Mouse (Mus musculus) midbrain, postnatal 0 days (tissue): ENCODE results near the gene Inpp5f. TPM values are rescaled to one million over a fixed set of nuclear protein-coding genes. Genes with fewer than 3 reads are reported as not detected.

ENCODE experiments used
- ATAC-seq: fragments of 200-750 bp; cut with Nextera tagmentation; 2 replicates; pipeline ENCODE4 v1.8.0; 2017; ENCODE audit warnings: moderate number of reproducible peaks, mild to moderate bottlenecking, moderate TSS enrichment, moderate library complexity; ENCODE audit not compliant: low FRiP score
- DNase-seq: peaks from one replicate; pipeline ENCODE4 v3.0.0-alpha.2; 2015; ENCODE audit warnings: low spot score
- H3K27ac ChIP-seq: fragments of 300-500 bp; sonication (generic); 2 replicates; pipeline ENCODE4 v1.5.1; 2014; ENCODE audit warnings: low read depth, mild to moderate bottlenecking, low read length, mixed read lengths
- H3K27me3 ChIP-seq: fragments of 300-500 bp; sonication (generic); 2 replicates; pipeline ENCODE4 v1.6.1; 2014; ENCODE audit warnings: low read length, control low read depth, mixed read lengths; ENCODE audit not compliant: insufficient read depth
- H3K36me3 ChIP-seq: fragments of 300-500 bp; sonication (generic); 2 replicates; pipeline ENCODE4 v1.6.1; 2014; ENCODE audit warnings: low read length, control low read depth, mixed read lengths; ENCODE audit not compliant: insufficient read depth
- H3K4me1 ChIP-seq: fragments of 300-500 bp; sonication (generic); 2 replicates; pipeline ENCODE4 v1.6.1; 2014; ENCODE audit warnings: mild to moderate bottlenecking, control low read depth, antibody characterized with exemption, low read length, mixed read lengths; ENCODE audit not compliant: insufficient read depth
- H3K4me2 ChIP-seq: fragments of 300-500 bp; sonication (generic); 2 replicates; pipeline ENCODE4 v1.6.1; 2014; ENCODE audit warnings: low read depth, mild to moderate bottlenecking, low read length, mixed read lengths; ENCODE audit not compliant: poor library complexity, severe bottlenecking
- H3K4me3 ChIP-seq: fragments of 300-500 bp; sonication (generic); 2 replicates; pipeline ENCODE4 v1.5.1; 2014; ENCODE audit warnings: low read depth, mild to moderate bottlenecking, low read length, moderate library complexity
- H3K9ac ChIP-seq: fragments of 300-500 bp; sonication (generic); replicated peaks from 2 replicates; pipeline ENCODE4 v1.6.1; 2014; ENCODE audit warnings: mild to moderate bottlenecking, low read length, moderate library complexity, mixed read lengths; ENCODE audit not compliant: poor library complexity, severe bottlenecking
- H3K9me3 ChIP-seq: fragments of 300-500 bp; sonication (generic); 2 replicates; pipeline ENCODE4 v1.6.1; 2016; ENCODE audit warnings: low read length, control low read depth
- CTCF ChIP-seq: IDR thresholded peaks from 2 replicates; pipeline ENCODE4 v1.5.1; 2016; ENCODE audit warnings: antibody characterized with exemption, mild to moderate bottlenecking
- WGBS: fragments of 180-500 bp; shearing (Covaris S2); extraction: QIAGEN DNeasy Blood & Tissue Kit; methylation state at CpG from one replicate; pipeline ENCODE4 v1.1.7; 2014; 5-methylcytosine and 5-hydroxymethylcytosine counted together
- polyA plus RNA-seq: library from polyadenylated mRNA; unstranded; fragments of >200 nt; fragmentation: Nextera tagmentation; extraction: Ambion mirVana; gene quantifications from 2 replicates; pipeline ENCODE4 v1.2.1, GENCODE M21; 2015
- total RNA-seq: library from RNA; depleted of rRNA; stranded (reverse); fragments of >200 nt; gene quantifications from 2 replicates; pipeline ENCODE4 v1.2.3, GENCODE M21; 2014

Gene Inpp5f
- total and polyA plus RNA-seq, 2 experiments from 2014 or later, result 424 to 503 TPM

DNA sequence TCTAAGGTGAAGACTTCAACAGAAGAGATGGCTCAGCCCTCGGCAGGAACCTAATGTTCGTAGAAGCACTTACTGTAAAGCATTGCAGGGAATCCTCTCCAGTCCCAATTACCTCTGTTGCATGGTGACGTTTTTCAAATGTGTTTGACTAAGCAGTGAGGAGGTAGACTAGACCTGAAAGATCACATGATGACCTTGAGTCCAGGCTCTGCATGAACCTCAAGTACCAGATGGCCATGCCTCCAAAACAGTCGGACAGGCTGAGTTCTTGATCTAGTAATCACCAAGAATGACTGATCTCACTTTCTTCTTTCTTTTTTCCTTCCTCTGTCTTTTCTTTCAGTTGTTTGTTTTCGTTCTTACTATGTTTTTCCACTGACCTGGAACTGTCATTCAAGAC, 31.3 kb downstream of the Inpp5f start:
- Histone ChIP-seq H3K4me2 (no peak overlapping the region), H3K27ac (no peak overlapping the region), H3K36me3 (no peaks in the 10 kb centered on the region), H3K27me3 (no peaks in the 10 kb centered on the region), H3K9me3 (no peaks in the 10 kb centered on the region), H3K4me1 (no peaks in the 10 kb centered on the region), H3K4me3 (no peak overlapping the region), H3K9ac (no peak overlapping the region)
- no peak for TF ChIP-seq CTCF
- DNase-seq (no peak), ATAC-seq (no peak)
- 68% methylated on average over 5 of the region's 5 CpGs for WGBS

DNA sequence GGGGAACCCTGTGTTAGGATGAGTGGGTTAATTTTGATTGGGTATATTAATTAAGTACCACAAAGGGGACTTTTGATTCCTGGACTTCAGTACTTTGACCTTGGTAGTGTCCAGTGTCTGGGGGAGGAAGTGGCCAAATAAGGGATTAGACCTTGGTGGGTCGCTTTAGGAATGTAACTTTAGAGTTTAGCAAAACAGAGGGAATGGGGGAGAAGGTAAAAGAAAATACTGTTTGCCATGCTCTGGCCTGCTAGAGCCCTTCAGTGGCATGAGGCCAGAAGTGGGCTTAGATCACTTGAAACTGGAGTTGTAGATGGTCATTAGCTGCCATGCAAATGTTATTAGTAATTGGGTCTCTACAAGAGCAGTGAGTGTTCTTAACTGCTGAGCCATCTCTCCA, 45.8 kb downstream of the Inpp5f start:
- Histone ChIP-seq H3K27me3 (no peaks in the 10 kb centered on the region), H3K4me3 (no peak overlapping the region), H3K4me2 (no peak overlapping the region), H3K9me3 (no peaks in the 10 kb centered on the region), H3K9ac (no peak overlapping the region), H3K4me1 (no peaks in the 10 kb centered on the region), H3K27ac (no peak overlapping the region), H3K36me3 (no peaks in the 10 kb centered on the region)
- 88% methylated on average over 1 of the region's 1 CpGs for WGBS
- no peak for DNase-seq
- TF ChIP-seq CTCF, result no peak
- no peak for ATAC-seq

DNA sequence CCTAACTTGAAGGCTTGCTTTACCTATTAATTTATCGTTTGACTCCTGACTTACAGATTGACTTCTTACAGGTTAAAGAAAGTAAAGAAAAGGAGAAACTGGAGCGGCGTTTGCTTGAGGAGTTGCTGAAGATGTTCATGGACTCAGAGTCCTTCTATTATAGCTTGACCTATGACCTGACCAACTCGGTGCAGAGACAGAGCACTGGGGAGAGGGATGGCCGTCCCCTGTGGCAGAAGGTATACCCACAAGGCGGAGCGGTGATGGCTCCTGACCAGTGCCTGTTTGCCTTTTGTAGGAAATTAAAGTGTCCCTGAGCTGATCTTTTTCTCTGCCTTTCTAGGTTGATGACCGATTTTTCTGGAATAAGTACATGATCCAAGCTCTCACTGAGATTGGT, 52.8 kb downstream of the Inpp5f start:
- no peak overlapping the region for H3K4me2 ChIP-seq
- no peak overlapping the region for H3K4me3 ChIP-seq
- DNase-seq (no peak), ATAC-seq (no peak)
- no peaks in the 10 kb centered on the region for H3K4me1 ChIP-seq
- H3K36me3 ChIP-seq, result no peaks in the 10 kb centered on the region
- WGBS, result 89% methylated on average over 8 of the region's 8 CpGs
- TF ChIP-seq CTCF, result no peak
- H3K27me3 ChIP-seq, result no peaks in the 10 kb centered on the region
- no peak overlapping the region for H3K27ac ChIP-seq
- no peaks in the 10 kb centered on the region for H3K9me3 ChIP-seq
- no peak overlapping the region for H3K9ac ChIP-seq

DNA sequence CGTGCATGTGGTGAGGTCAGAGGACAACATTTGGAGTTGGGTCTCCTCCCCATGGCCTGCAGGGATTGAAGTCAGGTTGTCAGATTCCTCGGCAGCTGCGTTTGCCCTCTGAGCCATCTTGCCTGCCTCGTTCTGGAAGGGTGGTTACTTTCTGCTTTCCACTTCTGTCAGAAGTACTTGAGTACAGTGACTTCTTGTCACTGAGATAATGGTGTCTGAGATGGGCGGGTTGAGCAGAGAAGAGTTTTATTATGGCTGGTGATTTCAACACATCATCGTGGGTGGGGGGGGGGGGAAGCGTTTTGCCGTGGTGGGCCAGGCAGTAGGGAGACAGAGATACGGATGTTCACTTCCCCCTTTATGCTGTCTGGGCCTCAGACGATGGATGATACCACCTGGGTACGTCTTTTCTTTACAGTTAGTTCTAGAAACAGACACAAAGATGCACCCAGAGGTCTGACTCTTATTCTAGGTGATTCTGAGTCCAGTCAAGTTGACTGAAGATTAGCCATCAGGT, 53.8 kb downstream of the Inpp5f start:
- H3K27me3 ChIP-seq, result no peaks in the 10 kb centered on the region
- H3K36me3 ChIP-seq, result no peaks in the 10 kb centered on the region
- TF ChIP-seq CTCF, result no peak
- H3K4me3 ChIP-seq, result no peak overlapping the region
- H3K4me2 ChIP-seq, result no peak overlapping the region
- 92% methylated on average over 11 of the region's 11 CpGs for WGBS
- no peaks in the 10 kb centered on the region for H3K4me1 ChIP-seq
- H3K9ac ChIP-seq, result no peak overlapping the region
- no peak overlapping the region for H3K27ac ChIP-seq
- H3K9me3 ChIP-seq, result no peaks in the 10 kb centered on the region
- DNase-seq, result no peak
- no peak for ATAC-seq

DNA sequence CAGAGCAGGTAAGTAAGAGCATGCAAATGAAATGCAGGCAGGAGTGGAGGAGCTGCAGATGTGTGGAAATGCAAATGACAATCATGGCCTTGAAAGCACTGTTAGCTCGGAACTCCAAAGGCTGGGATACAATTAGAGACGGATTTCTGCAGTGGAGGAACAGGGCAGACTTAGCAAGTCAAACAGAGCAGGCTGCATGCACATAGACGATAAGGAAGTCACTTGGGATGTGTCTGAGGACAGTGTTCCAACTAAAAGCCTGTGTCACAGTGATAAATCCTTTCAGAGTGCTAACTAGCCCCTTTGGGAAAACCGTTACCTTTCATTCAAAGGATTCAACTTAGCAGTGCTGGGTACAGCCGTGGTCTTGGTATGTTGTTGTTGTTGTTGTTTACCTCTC, 56.7 kb downstream of the Inpp5f start:
- Histone ChIP-seq H3K27ac (peak overlapping the region; percentile 62; the same call in 1 of the 2 replicates), H3K9me3 (no peaks in the 10 kb centered on the region), H3K27me3 (no peaks in the 10 kb centered on the region), H3K4me2 (no peak overlapping the region), H3K4me3 (no peak overlapping the region), H3K9ac (no peak overlapping the region), H3K4me1 (peaks cover 6% of the 10 kb centered on the region; the same call in 1 of the 2 replicates), H3K36me3 (no peaks in the 10 kb centered on the region)
- ATAC-seq (no peak), DNase-seq (no peak)
- TF ChIP-seq CTCF, result no peak
- WGBS, result 26% methylated on average over 5 of the region's 5 CpGs

DNA sequence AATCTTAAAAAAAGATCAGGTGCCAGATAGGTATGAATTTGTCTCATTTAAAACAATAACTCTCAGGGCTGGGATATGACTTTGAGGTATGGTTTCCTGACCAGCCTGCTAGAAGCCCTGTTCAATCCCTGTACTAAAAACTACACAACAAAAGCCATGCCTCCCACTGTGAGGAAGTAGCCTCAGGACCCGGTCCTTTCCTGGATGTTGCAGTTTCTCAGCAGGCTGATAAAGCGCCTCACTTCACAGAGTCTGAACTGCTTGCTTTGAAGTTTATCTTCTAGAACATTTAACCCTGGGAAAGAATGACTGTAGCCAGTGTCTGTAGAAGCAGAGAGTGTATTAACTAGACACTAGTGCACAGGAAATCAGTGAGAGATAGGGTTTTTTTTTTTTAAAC, 57.7 kb downstream of the Inpp5f start:
- Histone ChIP-seq H3K4me1 (peaks cover 8% of the 10 kb centered on the region; the same call in 1 of the 2 replicates), H3K27ac (no peak overlapping the region), H3K4me3 (no peak overlapping the region), H3K4me2 (no peak overlapping the region), H3K36me3 (no peaks in the 10 kb centered on the region), H3K9me3 (no peaks in the 10 kb centered on the region), H3K9ac (no peak overlapping the region), H3K27me3 (no peaks in the 10 kb centered on the region)
- DNase-seq (no peak), ATAC-seq (no peak)
- 27% methylated on average over 2 of the region's 2 CpGs for WGBS
- no peak for TF ChIP-seq CTCF
